Mouse (Mus musculus): ENCODE results near the gene Arhgap42. TPM values are rescaled to one million over a fixed set of nuclear protein-coding genes. Genes with fewer than 3 reads are reported as not detected.

The Arhgap42 gene
- polyA plus RNA-seq, 1 experiment from 2014 or later: 37.9 TPM

GRCm38 (mm10) chr9:9142144-9142543, 96.8 kb downstream of the Arhgap42 start:
- WGBS: 72% methylated on average over 1 of the region's 1 CpGs
- no peaks in the 10 kb centered on the region for H3K9me3 ChIP-seq (ENCODE audit: low read length)
- TF ChIP-seq EP300 (IDR thresholded peaks at IDR 0.05): no peak
- no peak for TF ChIP-seq CTCF (IDR thresholded peaks at IDR 0.05)

GRCm38 (mm10) chr9:9128996-9129694, 109.8 kb downstream of the Arhgap42 start:
- no peak overlapping the region for H3K4me2 ChIP-seq (replicated peaks; ENCODE audit: low read depth, low read length)
- WGBS: 71% methylated on average over 4 of the region's 4 CpGs
- H3K4me3 ChIP-seq (ENCODE audit: low read depth, low read length): no peak overlapping the region
- no peaks in the 10 kb centered on the region for H3K9me3 ChIP-seq (ENCODE audit: low read length)
- TF ChIP-seq EP300 (IDR thresholded peaks at IDR 0.05): no peak
- TF ChIP-seq CTCF (IDR thresholded peaks at IDR 0.05): no peak
- no peaks in the 10 kb centered on the region for H3K36me3 ChIP-seq (ENCODE audit: insufficient read depth, low read length)
- no peaks in the 10 kb centered on the region for H3K4me1 ChIP-seq (ENCODE audit: insufficient read depth, low read depth, low read length)
- ATAC-seq: no peak
- H3K9ac ChIP-seq (replicated peaks; ENCODE audit: low read depth): no peak overlapping the region
- DNase-seq (ENCODE audit: low spot score): no peak
- no peaks in the 10 kb centered on the region for H3K27me3 ChIP-seq (replicated peaks; ENCODE audit: insufficient read depth, low read length)
- H3K27ac ChIP-seq (ENCODE audit: low read length): no peak overlapping the region

More at GRCm38 (mm10) chr9:9142144-9142543, 96.8 kb downstream of the Arhgap42 start:
- ATAC-seq (no peak), DNase-seq (ENCODE audit: low spot score) (no peak)
- no peak overlapping the region for H3K4me2 ChIP-seq (replicated peaks; ENCODE audit: low read depth, low read length)
- no peaks in the 10 kb centered on the region for H3K27me3 ChIP-seq (replicated peaks; ENCODE audit: insufficient read depth, low read length)
- no peaks in the 10 kb centered on the region for H3K4me1 ChIP-seq (ENCODE audit: insufficient read depth, low read depth, low read length)
- H3K27ac ChIP-seq (ENCODE audit: low read length): no peak overlapping the region
- no peak overlapping the region for H3K9ac ChIP-seq (replicated peaks; ENCODE audit: low read depth)
- H3K36me3 ChIP-seq (ENCODE audit: insufficient read depth, low read length): no peaks in the 10 kb centered on the region
- H3K4me3 ChIP-seq (ENCODE audit: low read depth, low read length): no peak overlapping the region

GRCm38 (mm10) chr9:9127041-9127755, 111.7 kb downstream of the Arhgap42 start:
- no peak overlapping the region for H3K4me3 ChIP-seq (ENCODE audit: low read depth, low read length)
- peak; percentile 24 for DNase-seq (ENCODE audit: low spot score)
- no peaks in the 10 kb centered on the region for H3K27me3 ChIP-seq (replicated peaks; ENCODE audit: insufficient read depth, low read length)
- TF ChIP-seq EP300 (IDR thresholded peaks at IDR 0.05) (no peak), CTCF (IDR thresholded peaks at IDR 0.05) (no peak)
- H3K4me2 ChIP-seq (replicated peaks; ENCODE audit: low read depth, low read length): no peak overlapping the region
- no peaks in the 10 kb centered on the region for H3K36me3 ChIP-seq (ENCODE audit: insufficient read depth, low read length)
- H3K4me1 ChIP-seq (ENCODE audit: insufficient read depth, low read depth, low read length): no peaks in the 10 kb centered on the region
- WGBS: 20% methylated on average over 4 of the region's 4 CpGs
- H3K9me3 ChIP-seq (ENCODE audit: low read length): no peaks in the 10 kb centered on the region
- no peak overlapping the region for H3K9ac ChIP-seq (replicated peaks; ENCODE audit: low read depth)
- ATAC-seq: 0 out of 2 replicates have a peak, but pooled peaks have one; percentile 17
- H3K27ac ChIP-seq (ENCODE audit: low read length): no peak overlapping the region

- DNase-seq (ENCODE audit: low spot score) (peak; percentile 70), ATAC-seq (0 out of 2 replicates have a peak, but pooled peaks have one; percentile 19)
- Histone ChIP-seq H3K36me3 (ENCODE audit: insufficient read depth, low read length) (no peaks in the 10 kb centered on the region), H3K27me3 (replicated peaks; ENCODE audit: insufficient read depth, low read length) (no peaks in the 10 kb centered on the region), H3K9me3 (ENCODE audit: low read length) (no peaks in the 10 kb centered on the region), H3K9ac (replicated peaks; ENCODE audit: low read depth) (no peak overlapping the region), H3K27ac (ENCODE audit: low read length) (no peak overlapping the region), H3K4me3 (ENCODE audit: low read depth, low read length) (no peak overlapping the region), H3K4me2 (replicated peaks; ENCODE audit: low read depth, low read length) (no peak overlapping the region), H3K4me1 (ENCODE audit: insufficient read depth, low read depth, low read length) (no peaks in the 10 kb centered on the region)
- TF ChIP-seq CTCF (IDR thresholded peaks at IDR 0.05) (no peak), EP300 (IDR thresholded peaks at IDR 0.05) (no peak)
- 64% methylated on average over 2 of the region's 2 CpGs for WGBS
Measured at GRCm38 (mm10) chr9:9124156-9124555, 114.7 kb downstream of the Arhgap42 start.

GRCm38 (mm10) chr9:9114266-9114665, 124.6 kb downstream of the Arhgap42 start:
- no peaks in the 10 kb centered on the region for H3K27me3 ChIP-seq (replicated peaks; ENCODE audit: insufficient read depth, low read length)
- H3K36me3 ChIP-seq (ENCODE audit: insufficient read depth, low read length): no peaks in the 10 kb centered on the region
- ATAC-seq: no peak
- 68% methylated on average over 3 of the region's 3 CpGs for WGBS
- no peak overlapping the region for H3K9ac ChIP-seq (replicated peaks; ENCODE audit: low read depth)
- DNase-seq (ENCODE audit: low spot score): no peak
- no peaks in the 10 kb centered on the region for H3K9me3 ChIP-seq (ENCODE audit: low read length)
- no peak overlapping the region for H3K4me2 ChIP-seq (replicated peaks; ENCODE audit: low read depth, low read length)
- TF ChIP-seq EP300 (IDR thresholded peaks at IDR 0.05) (no peak), CTCF (IDR thresholded peaks at IDR 0.05) (no peak)
- no peaks in the 10 kb centered on the region for H3K4me1 ChIP-seq (ENCODE audit: insufficient read depth, low read depth, low read length)
- H3K27ac ChIP-seq (ENCODE audit: low read length): no peak overlapping the region
- H3K4me3 ChIP-seq (ENCODE audit: low read depth, low read length): no peak overlapping the region

- H3K4me3 ChIP-seq (ENCODE audit: low read depth, low read length): no peak overlapping the region
- TF ChIP-seq CTCF (IDR thresholded peaks at IDR 0.05) (no peak), EP300 (IDR thresholded peaks at IDR 0.05) (no peak)
- no peaks in the 10 kb centered on the region for H3K4me1 ChIP-seq (ENCODE audit: insufficient read depth, low read depth, low read length)
- no peak overlapping the region for H3K27ac ChIP-seq (ENCODE audit: low read length)
- no peaks in the 10 kb centered on the region for H3K9me3 ChIP-seq (ENCODE audit: low read length)
- no peaks in the 10 kb centered on the region for H3K27me3 ChIP-seq (replicated peaks; ENCODE audit: insufficient read depth, low read length)
- ATAC-seq (no peak), DNase-seq (ENCODE audit: low spot score) (no peak)
- H3K4me2 ChIP-seq (replicated peaks; ENCODE audit: low read depth, low read length): no peak overlapping the region
- WGBS: 50% methylated on average over 1 of the region's 1 CpGs
- H3K36me3 ChIP-seq (ENCODE audit: insufficient read depth, low read length): no peaks in the 10 kb centered on the region
- no peak overlapping the region for H3K9ac ChIP-seq (replicated peaks; ENCODE audit: low read depth)
Measured at GRCm38 (mm10) chr9:9113847-9114246, 125.1 kb downstream of the Arhgap42 start.

Data from lung, postnatal 0 days (tissue).